Mouse (Mus musculus) retina, postnatal 7 days (tissue): Measurements from ENCODE around the gene Pak1.
A peak's percentile ranks its signal among the peaks of the same experiment; 100 is the strongest.

Experiments used
- DNase-seq: peaks from one replicate; pipeline ENCODE4 v3.0.0-alpha.2; 2012; ENCODE audit warnings: low read depth, low spot score

Pak1 gene

DNA sequence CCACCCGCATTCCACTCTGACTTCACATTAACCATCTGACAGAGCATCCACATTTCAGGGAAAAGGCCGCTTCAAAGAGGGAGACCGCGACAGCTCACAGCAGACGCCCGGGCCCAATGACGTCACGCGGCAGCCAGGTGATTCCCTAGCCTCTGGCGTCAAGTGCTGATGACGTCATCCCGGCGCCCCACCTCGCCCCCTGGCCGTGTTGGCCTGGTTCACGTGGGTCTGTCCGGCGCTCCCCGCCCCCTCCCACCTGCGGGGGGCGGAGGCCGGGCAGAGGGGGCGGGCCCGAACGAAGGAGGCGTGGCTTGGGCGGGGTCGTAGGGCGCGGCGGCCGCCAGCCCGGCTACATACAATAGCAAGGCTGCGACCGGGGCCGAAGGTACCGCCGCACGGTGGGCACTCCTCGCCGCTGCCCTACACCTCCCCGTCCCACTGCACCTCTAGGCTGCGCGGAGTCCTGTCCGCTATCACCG is at the start of gene Pak1:
TSS of gene Pak1 (plus strand) at position 352 of the 479 bp plus-strand sequence.
- peak; percentile 70 for DNase-seq

DNA sequence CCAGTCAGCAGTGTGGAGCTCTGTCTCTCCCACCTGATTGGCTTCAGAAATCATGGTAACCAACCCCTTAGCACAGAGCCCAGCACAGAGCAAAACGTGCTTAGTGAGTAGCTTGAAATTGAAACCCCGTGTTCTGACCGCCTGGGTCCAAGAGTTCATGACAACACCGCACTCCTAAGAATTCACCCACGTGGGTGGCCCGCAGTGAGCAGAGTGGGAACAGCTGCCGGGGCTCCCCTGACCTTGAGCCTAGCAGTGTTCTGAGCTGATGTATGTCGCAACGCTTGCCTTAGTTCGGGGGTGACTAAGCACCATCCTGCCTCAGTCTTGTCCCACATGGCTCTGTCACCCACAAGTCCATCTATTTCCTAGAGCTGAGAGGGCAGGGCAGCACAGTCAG is 47.4 kb upstream of the Pak1 start:
- no peak for DNase-seq

DNA sequence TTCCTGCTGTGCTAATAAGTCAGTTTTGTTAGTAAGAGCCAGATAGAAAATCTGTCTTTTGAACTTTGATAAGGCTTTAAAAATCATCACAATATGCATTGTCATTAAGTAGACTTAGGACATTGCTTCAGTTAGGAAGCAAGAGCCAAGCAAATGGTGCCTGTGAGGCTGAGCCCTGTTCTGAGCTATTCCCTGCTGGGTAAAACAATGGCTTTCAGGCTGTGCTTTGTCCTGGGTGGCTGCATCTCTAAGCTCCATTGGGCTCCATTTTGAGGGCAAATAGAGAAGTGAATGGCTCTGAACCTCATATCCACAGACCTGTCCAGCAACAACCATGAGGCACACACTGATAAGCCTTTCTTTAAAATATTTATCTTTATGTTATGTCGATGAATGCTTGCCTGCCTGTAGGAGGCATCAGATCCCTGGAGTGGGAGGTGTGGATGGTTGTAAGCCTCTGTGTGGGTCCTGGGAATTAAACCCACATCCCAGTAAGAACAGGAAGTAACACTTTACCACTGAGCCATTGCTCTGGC is 46.5 kb upstream of the Pak1 start:
- no peak for DNase-seq

DNA sequence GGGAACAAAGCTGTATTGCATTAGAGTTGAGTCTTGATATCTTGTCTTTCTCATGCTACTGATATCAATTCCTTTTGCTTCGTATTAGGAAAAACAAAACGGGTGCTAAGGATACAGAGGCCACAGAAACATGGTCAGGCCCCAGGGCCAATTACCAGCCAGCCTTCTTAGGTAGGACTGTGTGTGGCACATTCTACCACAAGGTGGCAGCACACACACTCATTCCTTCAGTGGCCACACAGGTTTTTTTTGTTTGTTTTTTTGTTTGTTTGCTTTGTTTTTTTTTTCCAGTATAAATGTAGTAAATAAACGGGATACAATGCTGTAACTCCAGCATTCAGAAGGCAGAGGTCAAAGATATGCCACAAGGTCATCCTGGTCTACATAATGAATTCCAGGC is 43.0 kb upstream of the Pak1 start:
- peak; percentile 40 for DNase-seq

DNA sequence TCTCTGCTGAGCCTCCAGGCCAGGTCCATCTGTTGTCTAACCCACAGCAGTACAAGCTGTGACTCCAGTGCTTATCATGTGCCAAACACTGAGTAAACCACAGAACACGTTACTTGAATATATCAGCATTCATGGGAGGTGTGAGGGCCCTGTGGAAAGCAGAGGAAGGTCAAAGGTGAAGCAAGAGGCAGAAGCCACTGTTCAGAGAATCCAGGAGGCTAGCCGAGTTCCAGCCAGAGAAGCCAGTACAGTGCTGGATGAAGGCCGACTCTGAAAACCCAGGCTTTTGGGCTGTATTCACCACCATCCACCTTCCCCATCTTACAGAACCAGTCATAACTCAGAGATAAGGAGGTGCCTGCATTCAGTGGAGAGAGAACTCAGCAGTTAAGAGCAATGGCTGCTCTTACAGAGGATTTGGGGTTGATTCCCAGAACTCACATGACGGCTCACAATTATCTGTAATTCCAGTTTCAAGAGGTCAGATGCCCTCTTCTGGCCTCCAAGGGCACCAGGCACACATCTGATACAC is 41.1 kb upstream of the Pak1 start:
- no peak for DNase-seq

DNA sequence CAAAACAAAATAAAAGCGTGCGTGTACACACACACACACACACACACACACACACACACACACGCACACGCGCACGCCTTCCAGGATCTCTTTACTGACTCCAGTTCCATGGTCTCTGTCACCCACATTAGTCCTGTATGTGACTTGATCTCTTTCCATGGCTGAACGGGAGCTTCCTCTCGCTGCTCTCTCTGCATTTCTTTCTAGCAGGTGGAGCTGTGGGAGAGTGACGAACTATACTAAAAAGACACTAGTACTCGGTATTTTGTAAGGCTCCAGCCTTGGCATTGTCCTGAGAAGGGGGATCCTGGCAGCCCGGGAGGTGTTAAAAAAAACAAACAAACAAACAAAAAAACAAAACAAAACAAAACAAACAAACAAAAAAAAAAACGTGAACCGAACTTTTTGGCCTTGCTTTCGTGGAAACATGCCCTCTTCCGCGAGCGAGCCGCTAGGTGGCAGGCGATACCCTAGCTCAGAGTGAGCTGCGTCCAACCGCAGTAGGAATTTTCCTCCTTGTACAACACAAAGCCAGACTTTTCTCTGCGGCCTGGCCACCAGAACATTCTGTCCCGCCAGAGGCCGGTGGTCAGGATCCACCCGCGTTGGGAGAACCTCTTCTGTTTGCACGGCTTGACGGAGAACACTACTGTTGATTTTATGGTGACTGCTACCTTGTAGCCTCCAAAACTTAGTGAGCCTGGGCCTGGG is 40.4 kb upstream of the Pak1 start:
- DNase-seq = peak; percentile 47

DNA sequence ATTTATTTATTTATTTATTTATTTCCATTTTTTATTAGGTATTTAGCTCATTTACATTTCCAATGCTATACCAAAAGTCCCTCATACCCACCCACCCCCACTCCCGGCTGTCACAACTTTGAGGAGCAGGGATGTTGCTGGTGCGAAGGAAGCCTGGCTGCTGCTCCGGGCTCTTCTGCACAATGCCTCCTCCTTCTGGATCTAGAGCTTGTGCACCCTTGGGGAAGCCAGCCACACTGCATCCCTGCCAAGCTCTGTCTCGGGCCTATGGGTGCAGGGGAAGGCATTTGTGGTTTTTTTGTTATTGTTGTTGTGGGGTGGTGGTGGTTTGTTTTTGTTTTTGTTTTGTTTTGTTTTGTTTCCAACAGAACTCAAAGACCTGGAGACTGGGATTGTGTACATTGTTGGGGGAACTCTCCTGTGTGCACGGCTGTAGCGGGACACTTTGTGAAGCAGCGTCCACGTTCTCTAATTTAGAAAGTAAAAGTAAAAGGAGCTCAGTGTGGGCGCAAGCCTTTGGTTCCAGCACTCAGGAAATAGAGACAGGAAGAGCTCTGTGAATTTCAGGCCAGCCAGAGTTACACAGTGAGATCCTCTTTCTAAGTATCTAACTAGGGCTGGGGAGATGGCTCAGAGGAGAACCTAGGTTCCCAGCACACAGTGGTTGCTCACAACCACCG is 39.7 kb upstream of the Pak1 start:
- no peak for DNase-seq

DNA sequence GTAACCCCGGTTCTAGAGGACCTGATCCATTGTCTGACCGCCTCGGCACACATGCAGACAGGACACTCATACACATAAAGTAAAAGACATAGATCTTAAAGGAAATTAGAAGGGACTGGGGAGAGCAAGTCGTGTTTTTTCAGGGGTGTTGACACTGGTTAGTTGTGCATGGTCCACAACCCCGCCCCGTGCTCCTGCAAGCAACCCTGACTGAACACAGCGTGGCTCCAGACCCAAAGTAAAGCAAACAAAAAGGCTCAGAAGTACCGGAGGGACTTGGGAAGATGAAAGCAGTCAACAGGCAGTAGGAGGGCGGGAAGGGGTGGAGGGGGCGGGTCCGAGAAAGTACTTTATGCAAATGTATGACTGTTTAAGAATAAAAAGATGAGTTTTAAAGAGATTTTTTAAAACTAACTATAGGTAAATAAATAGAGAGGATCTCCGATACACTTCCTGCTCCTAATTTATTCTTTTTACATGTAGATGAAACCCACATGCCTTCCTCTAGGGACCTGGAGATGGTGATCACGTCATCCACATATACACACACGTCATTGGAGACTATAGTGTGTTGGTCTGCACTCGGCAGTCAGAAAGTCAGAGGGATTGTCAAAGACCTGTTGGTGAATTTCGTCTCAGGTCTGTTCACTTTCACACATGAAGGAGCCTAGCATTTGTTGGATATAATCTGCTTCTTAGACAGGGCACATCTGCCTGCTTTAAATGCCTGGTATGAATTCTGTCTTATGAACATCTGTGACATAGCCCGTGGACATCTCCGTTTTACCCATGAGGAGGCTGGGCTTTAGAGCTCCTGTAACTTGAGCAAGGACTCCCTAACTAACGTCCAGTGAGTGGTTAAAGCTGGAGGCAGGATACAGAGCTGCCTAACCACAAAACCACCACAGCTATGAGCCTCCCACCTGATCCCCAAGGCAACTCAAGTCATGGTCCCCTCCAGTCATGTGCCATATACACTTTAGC is 38.8 kb upstream of the Pak1 start:
- DNase-seq = no peak

DNA sequence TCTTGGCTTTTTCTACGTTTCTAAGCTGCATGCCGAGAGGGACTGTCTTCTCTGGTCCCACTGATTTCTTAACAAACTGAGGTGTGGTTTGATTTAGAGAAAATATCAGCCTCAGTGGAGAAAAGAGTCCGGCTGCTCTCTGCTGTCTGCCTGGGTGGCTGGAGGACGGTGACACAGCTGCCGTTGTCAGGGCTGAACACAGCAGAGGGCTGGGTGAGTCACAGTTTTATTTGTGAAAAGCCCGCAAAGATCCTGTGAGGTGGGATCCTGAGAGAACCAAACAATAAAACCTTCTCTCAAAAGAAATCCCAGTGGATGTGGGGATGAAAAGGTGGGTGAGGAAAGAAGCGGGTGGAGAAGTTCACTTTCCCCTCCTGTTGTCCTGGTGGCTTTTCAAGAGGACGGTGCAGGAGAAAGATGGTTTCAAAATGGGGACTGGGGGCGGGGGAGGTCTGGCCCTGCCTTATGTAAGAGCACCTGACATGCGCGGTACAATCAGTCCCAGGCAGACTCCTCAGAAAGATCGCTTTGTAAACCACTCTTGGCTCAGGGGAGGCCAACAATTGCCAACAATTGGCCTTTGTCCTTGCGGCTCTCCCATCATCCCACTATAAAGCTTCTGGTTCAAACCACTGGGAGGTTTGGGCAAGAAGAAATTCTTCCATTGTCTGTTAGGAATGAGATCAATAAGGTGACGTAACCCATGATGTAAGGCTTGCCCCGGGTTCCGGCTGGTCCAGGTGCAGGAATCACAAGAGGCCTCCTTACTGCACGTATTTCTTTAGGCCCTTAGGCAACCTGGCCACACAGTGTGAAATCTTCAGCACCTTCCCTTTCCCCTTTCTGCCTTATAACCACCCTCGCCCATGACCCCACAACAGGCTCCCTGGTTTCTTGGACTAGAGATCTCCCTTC is 31.1 kb upstream of the Pak1 start:
- DNase-seq = no peak

DNA sequence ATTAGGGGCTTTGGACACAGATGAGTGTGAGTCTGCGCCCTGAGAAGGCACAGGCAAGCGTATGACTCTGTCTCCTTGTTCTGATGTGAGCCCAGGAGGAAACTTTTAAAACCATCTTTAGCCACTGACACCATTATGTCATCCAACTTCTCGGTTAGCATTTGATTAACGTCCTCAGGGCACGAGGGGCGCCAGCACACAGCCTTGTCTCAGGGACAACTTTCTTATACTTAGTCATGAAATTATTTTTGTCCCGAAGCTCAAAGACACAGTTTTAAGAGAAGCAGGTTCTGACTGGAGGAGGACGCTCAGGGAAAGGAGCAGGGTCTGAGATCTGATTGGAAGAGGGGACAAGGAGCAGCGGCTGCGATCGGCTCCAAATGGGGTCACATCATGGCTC is 23.8 kb upstream of the Pak1 start:
- no peak for DNase-seq

DNA sequence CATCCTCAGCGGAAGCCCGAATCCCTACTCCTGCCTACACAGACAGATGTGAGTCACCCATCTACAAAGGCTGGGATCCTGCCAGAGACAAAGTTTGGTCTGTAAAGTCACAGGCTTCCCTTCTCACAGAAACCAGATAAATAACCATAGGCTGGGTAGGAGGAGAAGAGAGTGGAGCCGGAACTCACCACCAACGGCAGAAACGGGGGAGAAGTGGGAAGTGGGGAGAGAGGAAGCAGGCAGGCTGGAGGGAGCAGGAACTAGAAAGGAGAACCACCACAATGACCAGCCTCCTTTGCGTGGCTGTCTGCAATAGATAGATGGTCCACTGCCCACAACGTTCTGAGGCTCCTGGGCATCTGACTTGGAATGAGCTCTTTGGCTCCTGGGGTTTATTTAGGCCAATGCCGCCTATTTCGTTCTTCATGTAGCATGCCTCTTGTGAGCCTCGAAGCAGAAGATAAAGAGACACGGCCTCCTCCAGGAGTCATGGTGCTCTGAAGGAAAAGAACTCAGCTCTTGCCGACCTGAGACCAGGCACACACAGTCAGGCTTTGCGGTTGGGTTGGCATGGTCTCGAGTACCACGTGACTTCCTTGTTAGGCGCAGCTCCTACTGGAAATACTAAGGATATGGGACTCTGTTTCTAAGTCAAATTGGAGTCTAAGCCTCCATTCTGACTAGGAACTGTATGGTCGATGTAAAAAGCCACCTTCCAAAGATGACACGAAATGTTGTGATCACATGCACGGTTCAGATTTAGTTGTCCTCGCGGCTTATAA is 23.0 kb upstream of the Pak1 start:
- DNase-seq = no peak

DNA sequence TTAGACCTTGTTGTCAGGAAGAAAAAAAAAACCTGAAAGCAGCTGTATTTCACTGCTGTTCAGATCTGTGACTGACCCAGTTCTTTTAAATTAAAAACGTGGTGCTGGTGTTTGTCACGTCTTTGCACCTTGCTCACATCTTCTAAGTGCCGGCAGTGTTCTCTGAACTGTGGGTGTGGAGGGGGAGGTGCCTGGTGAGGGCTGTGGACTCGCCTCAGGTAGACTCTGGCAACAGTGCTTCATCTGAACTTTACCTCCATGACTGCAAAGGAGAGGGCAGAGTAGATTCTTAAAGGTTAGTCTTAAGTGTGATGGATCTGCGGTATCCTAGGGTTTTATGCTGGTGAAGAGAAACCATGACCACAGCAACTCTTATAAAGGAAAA is 22.4 kb upstream of the Pak1 start:
- no peak for DNase-seq

DNA sequence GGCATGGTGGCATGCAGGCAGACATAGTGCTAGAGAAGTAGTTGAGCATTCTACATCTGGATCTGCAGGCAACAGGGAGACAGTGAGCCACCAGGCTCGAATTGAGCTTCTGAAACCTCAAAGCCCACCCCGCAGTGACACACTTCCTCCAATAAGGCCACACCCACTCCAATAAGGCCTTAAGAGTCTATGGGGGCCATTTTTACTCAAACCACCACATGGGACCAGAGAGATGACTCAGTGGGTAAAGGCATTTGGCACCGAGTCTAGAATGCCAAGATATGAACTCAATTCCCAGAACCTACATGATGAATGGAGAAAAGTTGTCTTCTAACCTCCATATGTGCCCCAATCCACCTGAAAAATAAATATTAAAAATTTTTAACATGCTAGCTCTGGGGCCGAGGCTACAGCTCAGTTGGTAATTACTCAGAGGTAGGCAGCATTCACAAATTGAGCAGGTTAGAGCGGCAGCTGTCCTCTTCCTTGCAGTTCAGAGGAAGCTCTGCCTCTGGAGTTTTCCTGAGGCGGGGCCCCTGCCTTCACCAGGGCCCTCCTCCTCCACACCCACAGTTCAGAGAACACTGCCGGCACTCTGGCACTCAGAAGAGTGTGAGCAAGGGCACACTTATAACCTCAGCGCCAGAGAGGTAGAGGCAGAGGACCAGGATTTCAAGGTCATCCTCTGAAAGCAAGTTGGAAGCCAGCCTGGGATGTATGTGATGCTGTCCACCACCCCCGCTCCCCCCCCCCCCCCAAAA is 21.8 kb upstream of the Pak1 start:
- DNase-seq = no peak

DNA sequence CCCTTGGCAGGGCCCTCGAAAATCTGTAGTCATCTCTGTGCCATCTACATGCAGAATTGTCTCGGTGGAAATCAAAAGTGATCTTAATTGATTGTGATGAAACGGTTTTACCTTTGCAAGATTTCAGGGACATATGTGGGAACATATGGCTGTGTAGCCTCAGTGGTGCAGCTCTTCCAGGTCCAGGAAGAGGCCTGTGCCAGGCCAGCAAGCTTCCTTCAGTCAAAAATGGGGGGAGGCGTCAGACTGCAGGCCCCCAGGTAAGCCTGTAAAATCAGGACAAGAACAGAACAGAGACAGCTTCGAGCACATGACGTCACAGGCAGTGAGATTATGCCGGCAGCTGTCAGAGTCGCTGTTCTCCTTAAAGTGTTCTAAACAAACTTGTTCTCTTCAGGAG is 20.5 kb upstream of the Pak1 start:
- no peak for DNase-seq

DNA sequence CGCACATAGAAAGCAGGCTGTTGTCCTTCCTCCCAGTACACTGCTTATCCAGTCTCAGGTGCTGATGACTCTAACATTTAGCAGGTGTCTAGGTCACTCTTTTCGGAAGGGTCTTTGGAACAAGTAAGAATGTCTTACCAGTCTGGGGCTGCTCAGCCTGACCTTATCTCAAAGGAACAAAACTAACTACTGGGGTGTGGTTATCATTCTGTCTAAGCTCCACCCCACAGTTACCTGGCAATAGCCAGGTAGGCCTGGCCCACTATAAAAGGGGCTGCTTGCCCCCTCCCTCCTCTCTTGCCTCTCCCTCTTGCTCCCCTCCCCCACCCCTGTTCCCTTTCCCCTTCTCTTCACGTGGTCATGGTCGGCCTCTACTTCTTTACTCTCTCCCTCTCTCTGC is 19.3 kb upstream of the Pak1 start:
- no peak for DNase-seq

DNA sequence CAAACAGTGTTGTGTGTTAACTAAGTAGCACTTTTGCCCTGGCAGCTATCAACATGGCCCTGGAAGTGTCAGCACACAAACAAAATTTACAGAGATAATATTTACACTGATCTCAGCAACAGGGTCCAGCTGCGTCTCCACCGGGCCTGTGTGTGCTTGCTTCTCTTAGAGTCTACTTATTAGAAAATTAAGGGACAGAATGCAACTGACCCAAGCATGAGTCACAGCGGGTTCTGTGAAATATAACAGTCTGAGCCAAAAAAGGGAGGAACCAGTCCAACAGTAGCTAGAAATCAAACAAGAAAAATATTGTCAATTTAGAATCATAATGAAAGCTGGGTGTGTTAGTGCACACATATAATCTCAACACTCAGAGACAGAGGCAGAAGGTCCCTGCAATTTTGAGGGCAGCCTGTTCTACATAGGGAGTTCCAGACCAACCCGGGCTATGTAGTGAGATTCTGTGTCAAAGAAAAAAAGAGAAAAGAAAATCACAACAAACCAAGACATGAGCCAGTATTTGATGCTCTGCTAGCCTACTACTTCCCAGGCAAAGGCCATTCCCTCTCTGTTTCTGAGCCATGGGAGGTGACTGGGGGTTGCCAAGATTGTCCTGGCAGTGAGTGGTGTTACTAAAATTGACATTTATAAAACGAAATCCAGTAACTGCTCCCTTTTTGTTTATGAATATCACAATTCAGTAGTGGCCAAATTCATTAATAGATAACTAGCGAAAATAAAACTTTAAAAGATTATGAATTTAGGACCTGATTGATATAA is 17.3 kb upstream of the Pak1 start:
- DNase-seq = no peak

DNA sequence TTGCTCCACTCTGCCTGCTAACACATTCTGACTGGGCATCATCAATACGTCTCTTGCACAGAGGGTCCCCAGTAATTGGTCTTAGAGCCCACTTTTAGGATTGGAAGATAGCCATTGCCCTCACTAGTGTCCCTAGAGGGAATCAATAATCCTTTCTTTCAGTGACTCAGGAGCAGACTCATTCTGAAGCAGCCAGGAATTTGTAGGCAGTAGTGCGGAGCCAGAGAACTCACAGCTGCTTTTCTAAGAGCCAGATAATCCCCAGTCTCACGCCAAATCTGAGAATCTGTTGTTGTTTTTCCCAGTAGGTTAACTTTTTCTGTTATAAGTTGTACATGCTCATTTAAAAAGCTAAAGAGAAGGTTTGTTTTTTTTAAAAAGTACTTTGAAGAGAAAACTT is 13.0 kb upstream of the Pak1 start:
- no peak for DNase-seq

DNA sequence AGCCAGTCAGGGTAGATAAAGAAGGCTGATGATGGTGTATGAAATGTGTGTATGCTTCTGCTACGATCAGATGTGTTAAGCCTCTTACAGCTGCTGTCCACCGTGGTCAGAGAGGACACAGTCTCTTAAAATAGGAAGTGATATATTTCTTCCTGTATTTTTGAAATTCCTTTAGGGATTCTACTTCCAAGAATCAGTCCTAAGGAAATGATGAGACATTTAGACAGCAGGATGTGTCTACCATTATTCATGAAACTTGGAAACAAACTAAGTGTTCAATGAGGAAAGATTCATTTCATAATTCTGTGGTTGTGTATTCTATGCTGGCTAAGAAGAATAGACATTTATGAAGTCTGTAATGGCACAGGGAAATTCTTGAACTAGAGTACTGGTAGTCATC is 12.4 kb upstream of the Pak1 start:
- no peak for DNase-seq
